Mouse (Mus musculus): ENCODE measurements around the gene Tbc1d30. TPM values are rescaled to one million over a fixed set of nuclear protein-coding genes. Genes with fewer than 3 reads are reported as not detected.

Gene Tbc1d30
- polyA plus RNA-seq (2016; fragmentation: Nextera tagmentation; extraction: Ambion mirVana) = 6.7 and 7.9 TPM in 2 replicates

DNA sequence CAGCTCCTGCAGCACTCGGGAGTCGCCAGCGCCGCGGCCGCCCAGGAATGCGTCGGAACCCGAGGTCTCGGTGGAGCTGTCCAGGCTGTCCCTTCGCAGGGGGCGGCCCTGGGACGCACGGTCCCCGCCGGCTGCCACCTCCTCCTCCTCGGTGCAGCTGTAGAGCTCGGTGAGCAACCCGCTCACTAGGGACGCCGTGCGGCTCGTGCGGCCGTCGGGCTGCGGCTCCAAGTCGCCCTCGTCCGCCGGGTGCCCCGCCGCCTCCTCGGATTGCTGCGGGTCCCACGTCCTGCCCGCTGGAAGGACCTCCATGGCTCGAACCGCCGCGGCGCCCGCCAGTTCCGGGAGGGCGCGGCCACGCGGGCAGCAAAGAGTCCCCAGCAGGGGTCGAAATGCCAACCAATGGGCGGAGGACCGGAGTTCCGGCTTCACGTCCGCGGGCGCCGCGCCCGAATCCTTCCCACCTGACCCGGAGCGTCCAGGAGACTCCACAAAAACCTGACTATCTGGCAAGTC, at the start of gene Tbc1d30:
Gene Tbc1d30, minus strand, starts transcription at position 213 of the 516 bp plus-strand sequence.
- Histone ChIP-seq H3K4me3 (peak within 1 kb of the TSS; percentile 52), H3K27me3 (peaks cover 36% of the 10 kb centered on the region), H3K9me3 (replicated peaks) (no peaks in the 10 kb centered on the region; the same call in 1 of the 2 replicates), H3K27ac (no peak within 1 kb of the TSS), H3K36me3 (no peaks in the 10 kb centered on the region), H3K4me1 (peaks cover 14% of the 10 kb centered on the region), H3K9ac (peak within 1 kb of the TSS; percentile 38; the same call in 1 of the 2 replicates), H3K4me2 (replicated peaks) (peak within 1 kb of the TSS; percentile 96)
- peak; percentile 60; the same call in 1 of the 2 replicates for ATAC-seq (ENCODE audit: low FRiP score)
- under 1% methylated on average over 55 of the region's 61 CpGs for WGBS

DNA sequence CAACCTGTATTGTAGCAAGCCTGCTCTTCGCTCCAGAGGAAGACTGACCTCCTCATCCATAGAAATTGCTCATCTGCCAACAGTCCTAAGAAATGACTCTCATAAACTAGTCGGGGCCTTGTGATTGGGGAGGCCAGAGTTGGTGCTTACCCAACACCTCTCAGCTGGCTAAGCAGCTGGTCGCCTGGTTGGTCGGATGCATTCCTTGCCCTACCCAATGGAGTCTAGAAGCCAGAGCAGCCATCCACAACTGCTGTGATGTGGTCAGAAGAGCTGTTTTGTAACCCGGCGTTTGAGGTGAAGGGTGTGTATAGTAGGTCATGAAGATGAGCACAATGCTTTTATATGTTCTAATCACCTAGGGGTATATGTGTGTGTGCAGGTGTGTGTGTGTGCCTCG, 47.5 kb upstream of the Tbc1d30 start:
- Histone ChIP-seq H3K27me3 (no peaks in the 10 kb centered on the region; the same call in 1 of the 2 replicates), H3K4me1 (no peaks in the 10 kb centered on the region), H3K27ac (no peak overlapping the region), H3K4me2 (replicated peaks) (no peak overlapping the region), H3K36me3 (peaks cover 36% of the 10 kb centered on the region), H3K4me3 (no peak overlapping the region), H3K9ac (no peak overlapping the region), H3K9me3 (replicated peaks) (no peaks in the 10 kb centered on the region)
- WGBS = 92% methylated on average over 7 of the region's 7 CpGs
- no peak for ATAC-seq (ENCODE audit: low FRiP score)

DNA sequence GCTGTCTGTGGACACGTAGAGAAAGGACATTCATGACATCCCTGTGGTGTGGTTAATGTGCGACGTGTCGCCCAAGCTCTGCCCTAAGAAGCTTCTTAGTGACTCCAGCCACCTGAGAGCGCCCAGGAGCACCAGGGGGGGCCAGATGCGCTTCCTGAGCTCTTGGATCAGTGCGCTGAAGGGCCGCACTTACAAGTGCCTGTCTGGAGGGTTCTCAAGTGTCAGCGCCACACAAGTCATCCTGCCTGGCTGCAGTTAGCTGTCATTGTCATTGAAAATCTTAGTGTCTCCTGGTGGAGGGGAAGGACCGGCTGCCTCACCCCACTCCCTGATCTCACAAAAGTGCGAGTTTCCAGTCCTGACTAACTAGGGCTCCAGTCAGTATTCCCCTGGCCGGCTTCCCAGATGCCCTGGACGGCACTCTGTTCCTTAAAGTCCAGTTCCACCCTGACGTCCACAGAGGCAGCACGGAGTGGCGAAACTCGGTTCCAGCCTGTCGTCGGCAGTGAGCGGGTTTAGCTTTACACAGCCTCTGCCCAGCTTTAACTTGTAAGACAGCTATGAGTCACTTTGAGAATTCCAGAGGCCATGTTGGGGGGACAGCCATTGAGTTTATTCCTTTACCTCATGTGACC, 44.6 kb upstream of the Tbc1d30 start:
- no peak overlapping the region for H3K4me2 ChIP-seq (replicated peaks)
- H3K9me3 ChIP-seq (replicated peaks) = no peaks in the 10 kb centered on the region
- H3K4me3 ChIP-seq = no peak overlapping the region
- WGBS = 80% methylated on average over 20 of the region's 20 CpGs
- peaks cover 66% of the 10 kb centered on the region for H3K36me3 ChIP-seq
- H3K4me1 ChIP-seq = no peaks in the 10 kb centered on the region
- no peaks in the 10 kb centered on the region for H3K27me3 ChIP-seq
- ATAC-seq (ENCODE audit: low FRiP score) = no peak
- H3K27ac ChIP-seq = no peak overlapping the region
- no peak overlapping the region for H3K9ac ChIP-seq

DNA sequence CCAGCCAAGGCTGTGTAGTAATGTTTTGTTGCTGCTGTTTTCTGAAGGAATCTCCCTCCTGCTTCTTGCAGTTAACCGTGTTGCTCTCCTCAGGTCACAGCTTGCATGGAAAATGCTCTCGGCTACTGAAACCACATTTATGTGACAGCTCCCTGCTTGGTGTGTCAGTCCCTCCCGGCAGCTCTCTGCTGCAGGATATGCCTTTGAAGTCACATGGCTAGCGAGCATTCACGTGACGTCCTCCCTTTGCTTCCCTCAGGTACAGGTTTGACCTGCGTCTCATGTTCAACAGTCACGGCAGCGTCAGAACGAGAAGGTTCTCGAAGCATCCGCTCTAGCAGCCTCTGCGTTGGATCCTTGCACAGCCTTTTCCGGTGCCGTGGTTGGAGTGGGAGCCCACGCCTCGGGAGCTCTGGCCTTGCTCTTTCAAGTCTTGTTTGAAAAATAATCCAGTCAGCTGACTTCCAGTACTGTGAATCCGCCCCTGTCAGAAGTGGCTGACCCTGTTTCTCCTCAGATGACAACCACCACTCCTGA, 43.8 kb upstream of the Tbc1d30 start:
- peaks cover 74% of the 10 kb centered on the region for H3K36me3 ChIP-seq
- WGBS = 91% methylated on average over 18 of the region's 18 CpGs
- ATAC-seq (ENCODE audit: low FRiP score) = no peak

DNA sequence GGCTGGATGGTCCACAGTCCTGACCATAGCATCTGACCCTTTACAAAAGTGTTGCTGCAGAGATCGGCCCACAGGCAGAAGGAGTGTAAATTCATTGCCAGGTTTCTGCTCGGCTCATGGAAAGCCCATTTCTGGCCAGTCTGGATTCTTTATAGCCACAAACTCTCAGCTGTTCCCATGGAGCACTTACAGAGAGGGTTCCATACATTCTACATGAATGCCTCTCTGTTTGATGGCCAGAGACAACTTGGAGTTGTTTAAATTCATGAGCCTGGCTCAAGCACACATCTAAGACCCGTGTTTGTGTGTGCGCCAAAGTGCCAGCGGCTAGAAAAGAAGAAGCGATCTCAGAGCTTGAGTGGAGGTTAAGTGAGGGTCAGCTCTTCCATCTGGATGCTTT, 43.2 kb upstream of the Tbc1d30 start:
- no peak overlapping the region for H3K4me2 ChIP-seq (replicated peaks)
- H3K9me3 ChIP-seq (replicated peaks) = no peaks in the 10 kb centered on the region
- peaks cover 79% of the 10 kb centered on the region for H3K36me3 ChIP-seq
- WGBS = 83% methylated on average over 6 of the region's 6 CpGs
- H3K4me1 ChIP-seq = no peaks in the 10 kb centered on the region
- no peak for ATAC-seq (ENCODE audit: low FRiP score)
- H3K4me3 ChIP-seq = no peak overlapping the region
- no peak overlapping the region for H3K27ac ChIP-seq
- H3K9ac ChIP-seq = no peak overlapping the region
- H3K27me3 ChIP-seq = no peaks in the 10 kb centered on the region

More for the DNA sequence above, 43.8 kb upstream of the Tbc1d30 start:
- no peak overlapping the region for H3K9ac ChIP-seq
- no peaks in the 10 kb centered on the region for H3K9me3 ChIP-seq (replicated peaks)
- H3K27me3 ChIP-seq = no peaks in the 10 kb centered on the region
- no peak overlapping the region for H3K27ac ChIP-seq
- H3K4me3 ChIP-seq = no peak overlapping the region
- no peaks in the 10 kb centered on the region for H3K4me1 ChIP-seq
- no peak overlapping the region for H3K4me2 ChIP-seq (replicated peaks)

DNA sequence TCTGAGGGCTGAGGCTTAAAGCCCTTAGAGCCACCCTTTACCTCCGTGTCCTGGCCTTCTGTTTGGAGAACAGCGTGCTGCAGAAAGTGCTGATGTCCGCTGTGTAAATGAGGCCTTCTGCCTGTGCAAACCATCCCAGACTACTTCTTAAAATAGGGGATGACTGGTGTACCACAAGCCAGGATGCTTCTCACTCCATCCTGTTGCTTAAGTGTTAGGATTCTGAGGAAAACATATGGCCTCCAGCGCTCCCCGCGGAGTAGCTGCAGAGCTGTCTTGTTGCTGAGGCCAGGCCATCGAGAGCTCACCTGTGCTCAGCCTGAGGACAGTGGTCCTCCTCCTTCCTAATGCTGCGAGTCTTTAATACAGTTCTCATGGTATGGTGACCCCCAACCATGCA, 40.8 kb upstream of the Tbc1d30 start:
- Histone ChIP-seq H3K9me3 (replicated peaks) (no peaks in the 10 kb centered on the region), H3K27ac (no peak overlapping the region), H3K27me3 (no peaks in the 10 kb centered on the region), H3K9ac (no peak overlapping the region), H3K4me2 (replicated peaks) (no peak overlapping the region), H3K4me3 (no peak overlapping the region), H3K36me3 (peaks cover 95% of the 10 kb centered on the region), H3K4me1 (peaks cover 2% of the 10 kb centered on the region; the same call in 1 of the 2 replicates)
- no peak for ATAC-seq (ENCODE audit: low FRiP score)
- WGBS = 95% methylated on average over 8 of the region's 8 CpGs

DNA sequence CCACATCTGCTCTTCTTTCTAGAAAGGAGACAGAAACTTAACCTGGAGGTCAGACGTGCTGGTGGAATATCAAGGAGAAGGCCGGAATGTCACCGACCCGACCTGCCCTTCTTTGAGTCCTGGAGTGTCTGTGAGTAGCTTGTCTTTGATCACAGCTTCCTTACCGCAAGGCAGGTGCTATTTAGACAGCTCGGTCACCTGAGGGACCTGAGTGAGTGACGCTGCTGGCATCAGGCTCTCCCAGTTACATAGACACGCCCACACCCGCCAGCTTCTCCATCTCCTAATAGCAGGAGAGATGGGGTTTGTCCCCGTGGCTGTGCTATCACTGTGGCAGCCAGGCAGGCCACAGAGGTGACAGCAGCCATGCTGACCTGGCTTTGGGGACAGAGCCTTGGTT, 39.5 kb upstream of the Tbc1d30 start:
- no peak overlapping the region for H3K27ac ChIP-seq
- H3K27me3 ChIP-seq = no peaks in the 10 kb centered on the region
- no peak overlapping the region for H3K9ac ChIP-seq
- H3K36me3 ChIP-seq = peaks cover 82% of the 10 kb centered on the region
- H3K9me3 ChIP-seq (replicated peaks) = no peaks in the 10 kb centered on the region
- H3K4me2 ChIP-seq (replicated peaks) = no peak overlapping the region
- 84% methylated on average over 10 of the region's 10 CpGs for WGBS
- ATAC-seq (ENCODE audit: low FRiP score) = no peak
- no peak overlapping the region for H3K4me3 ChIP-seq
- H3K4me1 ChIP-seq = peaks cover 10% of the 10 kb centered on the region

DNA sequence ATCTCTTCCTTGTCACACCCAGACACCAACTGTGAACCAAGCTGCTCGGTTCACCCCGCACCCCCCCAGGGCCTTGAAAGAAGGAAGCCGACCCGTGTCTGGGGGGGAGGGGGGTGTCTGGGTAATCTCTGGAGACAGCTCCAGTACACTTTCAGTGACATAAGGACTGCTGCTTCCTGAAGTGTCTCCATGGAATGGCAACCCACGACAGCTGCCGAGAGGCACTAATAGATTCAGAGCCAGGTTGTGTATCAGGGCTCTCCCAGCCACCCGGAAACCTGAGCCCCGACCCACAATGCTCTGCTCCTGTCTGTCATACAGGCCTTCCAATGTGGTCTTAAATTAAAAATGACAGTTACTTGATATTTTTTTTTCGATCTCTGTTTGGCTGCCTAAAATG, 35.3 kb upstream of the Tbc1d30 start:
- H3K27ac ChIP-seq = peak overlapping the region; percentile 62; the same call in 1 of the 2 replicates
- H3K9ac ChIP-seq = no peak overlapping the region
- H3K4me1 ChIP-seq = peaks cover 10% of the 10 kb centered on the region
- H3K36me3 ChIP-seq = peaks cover 78% of the 10 kb centered on the region
- ATAC-seq (ENCODE audit: low FRiP score) = no peak
- no peak overlapping the region for H3K4me3 ChIP-seq
- WGBS = 49% methylated on average over 9 of the region's 9 CpGs
- no peaks in the 10 kb centered on the region for H3K27me3 ChIP-seq
- H3K4me2 ChIP-seq (replicated peaks) = no peak overlapping the region
- H3K9me3 ChIP-seq (replicated peaks) = no peaks in the 10 kb centered on the region

DNA sequence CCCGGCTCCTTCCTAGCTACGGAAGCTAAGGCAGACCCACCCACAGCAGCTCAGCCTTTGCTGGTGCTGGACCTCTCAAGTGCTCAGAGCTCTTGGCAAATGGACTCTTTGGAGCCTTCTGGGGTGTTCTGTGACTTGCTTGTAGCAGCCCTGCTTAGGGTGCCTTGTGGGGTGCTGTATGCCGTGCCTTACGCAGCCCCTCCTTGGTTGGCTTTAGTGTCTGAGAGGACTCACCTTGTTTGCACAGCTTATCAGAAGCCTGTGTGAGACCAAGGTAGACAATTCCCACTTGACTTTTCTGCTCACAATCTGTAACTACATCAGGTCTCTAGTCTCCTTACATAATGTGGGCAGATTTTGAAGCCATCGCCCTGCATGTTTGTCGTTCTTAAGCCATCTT, 34.6 kb upstream of the Tbc1d30 start:
- Histone ChIP-seq H3K9me3 (replicated peaks) (no peaks in the 10 kb centered on the region), H3K4me3 (no peak overlapping the region), H3K27me3 (no peaks in the 10 kb centered on the region), H3K9ac (no peak overlapping the region), H3K36me3 (peaks cover 78% of the 10 kb centered on the region), H3K4me1 (peaks cover 10% of the 10 kb centered on the region), H3K4me2 (replicated peaks) (no peak overlapping the region), H3K27ac (0 out of 2 replicates have a peak overlapping the region, but pooled peaks have one; percentile 5)
- no peak for ATAC-seq (ENCODE audit: low FRiP score)
- WGBS = 96% methylated on average over 6 of the region's 6 CpGs

DNA sequence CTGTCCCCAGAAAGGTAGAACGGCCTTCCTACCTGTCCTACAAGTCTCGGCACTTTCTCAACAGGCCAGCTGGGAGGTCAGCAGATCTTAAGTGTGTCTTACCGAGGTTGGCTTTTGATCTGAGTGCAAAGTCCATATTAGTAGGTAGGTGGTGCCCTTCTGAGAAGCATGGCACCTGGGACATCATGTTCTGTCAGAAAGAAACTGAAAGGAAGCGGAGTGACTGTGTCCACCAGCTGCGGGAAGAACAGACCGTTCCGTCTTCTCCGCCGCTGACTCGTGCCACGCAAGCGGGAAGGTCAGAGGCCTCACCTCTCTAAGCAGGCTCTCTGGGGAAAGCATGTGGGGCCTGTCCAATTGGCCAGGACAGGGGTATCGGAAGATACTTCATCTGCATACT, 33.6 kb upstream of the Tbc1d30 start:
- no peaks in the 10 kb centered on the region for H3K9me3 ChIP-seq (replicated peaks)
- no peak for ATAC-seq (ENCODE audit: low FRiP score)
- H3K27ac ChIP-seq = no peak overlapping the region
- H3K27me3 ChIP-seq = no peaks in the 10 kb centered on the region
- no peak overlapping the region for H3K4me2 ChIP-seq (replicated peaks)
- H3K4me1 ChIP-seq = peaks cover 10% of the 10 kb centered on the region
- WGBS = 89% methylated on average over 13 of the region's 13 CpGs
- no peak overlapping the region for H3K4me3 ChIP-seq
- H3K36me3 ChIP-seq = peaks cover 76% of the 10 kb centered on the region
- H3K9ac ChIP-seq = no peak overlapping the region

DNA sequence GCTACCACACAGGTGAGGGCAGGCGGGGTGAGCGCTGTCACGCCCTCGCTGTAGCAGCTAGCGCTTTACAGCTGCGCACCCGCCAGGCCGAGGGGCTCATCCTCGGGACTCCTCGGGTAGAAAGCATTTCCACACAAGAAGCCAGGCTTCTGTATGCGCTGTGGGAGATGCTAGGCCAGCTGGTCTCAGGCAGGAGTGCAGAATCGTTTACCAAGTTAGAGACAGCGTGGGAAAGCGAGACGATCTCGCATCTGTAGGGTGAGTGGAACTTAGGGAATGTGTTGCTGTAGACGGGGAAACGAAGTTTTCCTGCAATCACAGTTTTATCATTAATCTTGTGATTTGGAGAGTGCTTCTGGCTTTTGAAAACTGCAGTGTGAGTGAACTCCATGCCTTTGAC, 30.2 kb upstream of the Tbc1d30 start:
- Histone ChIP-seq H3K36me3 (peaks cover 85% of the 10 kb centered on the region), H3K4me1 (peaks cover 4% of the 10 kb centered on the region), H3K27ac (no peak overlapping the region), H3K9me3 (replicated peaks) (no peaks in the 10 kb centered on the region), H3K9ac (no peak overlapping the region), H3K27me3 (no peaks in the 10 kb centered on the region), H3K4me3 (no peak overlapping the region), H3K4me2 (replicated peaks) (no peak overlapping the region)
- WGBS = 93% methylated on average over 18 of the region's 18 CpGs
- no peak for ATAC-seq (ENCODE audit: low FRiP score)

DNA sequence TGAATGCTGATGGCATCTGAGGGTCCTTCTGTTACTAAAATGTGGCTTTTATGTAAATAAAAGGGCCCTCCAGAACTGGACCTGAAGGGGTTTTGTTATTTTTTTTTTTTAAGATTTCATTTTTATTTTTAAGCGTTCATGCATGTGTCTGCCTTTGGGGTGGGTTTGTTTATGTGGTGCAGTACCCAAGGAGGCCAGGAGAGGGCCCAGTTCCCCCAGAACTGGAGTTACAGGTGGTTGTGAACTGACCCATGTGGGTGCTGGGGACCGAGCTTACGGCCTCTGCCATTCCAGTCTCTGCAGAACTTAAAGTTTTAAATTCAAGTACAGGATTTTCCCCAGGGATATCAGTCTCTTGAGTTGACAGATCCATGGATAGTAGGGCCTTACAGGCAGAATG, 28.3 kb upstream of the Tbc1d30 start:
- no peak for ATAC-seq (ENCODE audit: low FRiP score)
- no peak overlapping the region for H3K27ac ChIP-seq
- no peak overlapping the region for H3K4me3 ChIP-seq
- H3K9me3 ChIP-seq (replicated peaks) = no peaks in the 10 kb centered on the region
- no peaks in the 10 kb centered on the region for H3K27me3 ChIP-seq
- H3K4me2 ChIP-seq (replicated peaks) = no peak overlapping the region
- peaks cover 91% of the 10 kb centered on the region for H3K36me3 ChIP-seq
- 94% methylated on average over 3 of the region's 3 CpGs for WGBS
- H3K4me1 ChIP-seq = no peaks in the 10 kb centered on the region
- H3K9ac ChIP-seq = no peak overlapping the region
